ENCODE assay signal across 8 mouse cellular contexts in genomic region chr6:141250296-141250629, GRCm38 (mm10). TPM values are rescaled to one million over a fixed set of nuclear protein-coding genes. Genes with fewer than 3 reads are reported as not detected.
DNase-seq lines count a peak whose midpoint lies in the region; ATAC-seq and TF ChIP-seq lines count a peak whose summit lies in the region.

No protein-coding gene starts in this region.

- 2% methylated on average over 22 of the region's 22 CpGs for WGBS in heart, embryonic 14.5 days
- 1% methylated on average over 21 of the region's 22 CpGs for WGBS in limb, embryonic 14.5 days

- H3K27me3 ChIP-seq in heart, embryonic 14.5 days (ENCODE audit: control insufficient read depth, insufficient read depth, low read length): no peaks in the 10 kb centered on the region
- no peaks in the 10 kb centered on the region; the same call in 1 of the 2 replicates for H3K27me3 ChIP-seq in limb, embryonic 14.5 days (ENCODE audit: control insufficient read depth, insufficient read depth, low read length)

- H3K4me3 ChIP-seq in brown adipose tissue, adult 24 weeks (ENCODE audit: insufficient read depth, low read depth, low read length): peak overlapping the region; percentile 65
- peak overlapping the region; percentile 88 to 91 for H3K4me3 ChIP-seq in heart, embryonic 14.5 days (ENCODE audit: control insufficient read depth in 1 of 2, insufficient read depth in 1 of 2, low read depth in 1 of 2, low read length in 2 of 2)
- peak overlapping the region; percentile 79 for H3K4me3 ChIP-seq in limb, embryonic 14.5 days (replicated peaks; ENCODE audit: low read length)

- no peak overlapping the region for H3K27ac ChIP-seq in brown adipose tissue, adult 24 weeks (replicated peaks; ENCODE audit: low read depth, low read length)
- H3K27ac ChIP-seq in heart, embryonic 14.5 days (replicated peaks in 1 of 2; ENCODE audit: control insufficient read depth in 1 of 2, insufficient read depth in 1 of 2, low read depth in 2 of 2, low read length in 2 of 2): peak overlapping the region; percentile 79 to 89
- peak overlapping the region; percentile 87; the same call in 1 of the 2 replicates for H3K27ac ChIP-seq in limb, embryonic 14.5 days (replicated peaks; ENCODE audit: low read depth, low read length)

- TF ChIP-seq POLR2A in limb, embryonic 14.5 days (IDR thresholded peaks at IDR 0.05; ENCODE audit: borderline replicate concordance, extremely low read depth, insufficient read depth, insufficient read length): no peak

- peaks cover 6% of the 10 kb centered on the region; the same call in 1 of the 2 replicates for H3K36me3 ChIP-seq in heart, embryonic 14.5 days (ENCODE audit: control insufficient read depth, insufficient read depth, low read length)
- no peaks in the 10 kb centered on the region for H3K36me3 ChIP-seq in limb, embryonic 14.5 days (ENCODE audit: control insufficient read depth, insufficient read depth, low read length)

- peak overlapping the region; percentile 93 for H3K9ac ChIP-seq in heart, embryonic 14.5 days (ENCODE audit: low read length)
- H3K9ac ChIP-seq in limb, embryonic 14.5 days (ENCODE audit: low read depth, low read length, severe bottlenecking): peak overlapping the region; percentile 83

- no peaks in the 10 kb centered on the region for H3K9me3 ChIP-seq in heart, embryonic 14.5 days (ENCODE audit: control insufficient read depth, low read length)
- H3K9me3 ChIP-seq in limb, embryonic 14.5 days (ENCODE audit: control insufficient read depth, low read length): no peaks in the 10 kb centered on the region

- H3K4me1 ChIP-seq in brown adipose tissue, adult 24 weeks (ENCODE audit: control insufficient read depth, insufficient read depth, insufficient read length, low read length): no peaks in the 10 kb centered on the region; the same call in 1 of the 2 replicates
- H3K4me1 ChIP-seq in heart, embryonic 14.5 days (ENCODE audit: control insufficient read depth in 2 of 2, insufficient read depth in 2 of 2, low read length in 2 of 2): peaks cover 4 to 25% of the 10 kb centered on the region in 2 experiments; a peak in 3 of 4 replicates
- H3K4me1 ChIP-seq in limb, embryonic 14.5 days (ENCODE audit: control insufficient read depth, insufficient read depth, low read length): peaks cover 9% of the 10 kb centered on the region

- DNase-seq in embryo, embryonic 10.5 days (ENCODE audit: low spot score): peak; percentile 30
- no peak for DNase-seq in embryo, embryonic 9.5 days (ENCODE audit: extremely low spot score)
- DNase-seq in limb, embryonic 14.5 days (ENCODE audit: low spot score): no peak
- peak; percentile 4 for DNase-seq in skeletal muscle tissue, adult 2 months (ENCODE audit: low read depth, low spot score)
- DNase-seq in layer of hippocampus, adult 9-11 months: no peak

- peak; percentile 28 for ATAC-seq in heart, embryonic 14.5 days (ENCODE audit: insufficient number of reproducible peaks, insufficient read depth, low FRiP score, low read depth)
- no peak for ATAC-seq in limb, embryonic 14.5 days (ENCODE audit: low FRiP score, low read depth)
- ATAC-seq in megakaryocyte-erythroid progenitor cell, adult 5-6 weeks (replicated peaks; ENCODE audit: low FRiP score, low TSS enrichment, poor library complexity, severe bottlenecking): no peak

- peak overlapping the region; percentile 73 for H3K4me2 ChIP-seq in heart, embryonic 14.5 days (ENCODE audit: low read length)
- peak overlapping the region; percentile 80 for H3K4me2 ChIP-seq in limb, embryonic 14.5 days (replicated peaks; ENCODE audit: low read depth, low read length, severe bottlenecking)

RNA-seq across cellular contexts. Expression of gene Pde3a, which starts 1.2 kb away (rescaled TPM):
- 1.7 and 4.0 TPM in 2 replicates for polyA plus RNA-seq in brown adipose tissue, adult 24 weeks (2012; ENCODE audit: insufficient read depth, insufficient read length, missing spikeins)
- polyA plus RNA-seq in heart, embryonic 14.5 days (2014; fragmentation: Nextera tagmentation; extraction: Ambion mirVana): 14.7 and 14.8 TPM in 2 replicates
- 4.6 and 5.6 TPM in 2 replicates for polyA plus RNA-seq in limb, embryonic 14.5 days (2012; rRNA removed)
- 5.2 and 6.4 TPM in 2 replicates for polyA plus RNA-seq in limb, embryonic 14.5 days (2014; fragmentation: Nextera tagmentation; extraction: Ambion mirVana)
- total RNA-seq in megakaryocyte-erythroid progenitor cell, adult 5-6 weeks (2014; fragmentation: Nextera tagmentation): not detected in 2 replicates
- total RNA-seq in megakaryocyte-erythroid progenitor cell, adult 5-6 weeks (2017): not detected in 2 replicates

Comparison
In these comparisons a context has a peak if more than half of its experiments do, and no peak if none do; other contexts are left out.
1. DNase-seq: peak in embryo, embryonic 10.5 days (single experiment) and skeletal muscle tissue, adult 2 months (single experiment); none in embryo, embryonic 9.5 days (single experiment), limb, embryonic 14.5 days (single experiment) and layer of hippocampus, adult 9-11 months (single experiment).
2. Peak in every context shown above with its lines, with median percentiles within 50 percentile points of each other: H3K4me3 ChIP-seq.